Mouse (Mus musculus) urinary bladder, postnatal 4 days (tissue): Measurements from ENCODE around the gene Klhdc8a.
"Not testable (repeated sequence)": the region's sequence is repeated elsewhere in the genome, so short reads cannot be mapped to it uniquely, and the experiment has no call there.

Experiments used
- DNase-seq, 2 experiments: peaks; one replicate each; pipeline ENCODE4 v3.0.0; 2021 to 2022; ENCODE audit warnings: low spot score in 2 of 2

Gene Klhdc8a

DNA sequence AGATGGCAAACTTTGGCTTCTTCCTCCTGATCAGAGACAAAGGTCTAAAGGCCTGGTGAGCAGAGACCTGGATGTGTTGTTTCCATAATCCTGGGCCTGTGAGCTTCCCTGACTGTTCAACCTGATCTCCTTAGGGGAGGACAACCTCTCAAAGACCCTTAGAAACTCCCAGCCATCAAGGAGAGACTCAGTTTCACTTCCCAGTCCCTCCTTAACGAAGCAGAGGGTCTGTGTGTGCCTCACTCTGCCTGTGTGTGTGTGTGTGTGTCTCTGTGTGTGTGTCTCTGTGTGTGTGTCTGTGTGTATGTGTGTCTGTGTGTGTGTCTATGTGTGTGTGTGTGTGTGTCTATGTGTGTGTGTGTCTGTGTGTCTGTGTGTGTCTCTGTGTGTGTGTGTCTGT lies 45.2 kb downstream of the Klhdc8a start:
- DNase-seq: no peak

DNA sequence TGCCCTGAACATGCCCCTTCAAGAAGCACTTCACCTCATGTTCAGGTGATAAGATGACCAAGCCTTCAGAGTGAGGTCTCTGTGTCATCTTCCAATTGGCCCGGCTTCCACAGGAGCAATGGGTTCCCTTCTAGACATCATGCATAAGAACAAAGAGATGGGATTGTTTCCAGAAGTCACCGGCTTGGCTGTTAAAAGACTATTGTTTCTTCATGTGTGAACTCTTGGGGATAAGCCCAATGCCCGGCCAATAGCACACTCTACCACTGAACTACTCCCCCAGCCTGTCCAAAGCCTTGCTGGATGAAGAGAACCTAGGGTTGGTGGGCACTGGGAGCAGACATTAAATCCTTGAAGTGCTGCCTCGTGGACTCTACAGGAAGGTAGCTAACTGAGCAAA lies 47.1 kb downstream of the Klhdc8a start:
- DNase-seq: no peak

DNA sequence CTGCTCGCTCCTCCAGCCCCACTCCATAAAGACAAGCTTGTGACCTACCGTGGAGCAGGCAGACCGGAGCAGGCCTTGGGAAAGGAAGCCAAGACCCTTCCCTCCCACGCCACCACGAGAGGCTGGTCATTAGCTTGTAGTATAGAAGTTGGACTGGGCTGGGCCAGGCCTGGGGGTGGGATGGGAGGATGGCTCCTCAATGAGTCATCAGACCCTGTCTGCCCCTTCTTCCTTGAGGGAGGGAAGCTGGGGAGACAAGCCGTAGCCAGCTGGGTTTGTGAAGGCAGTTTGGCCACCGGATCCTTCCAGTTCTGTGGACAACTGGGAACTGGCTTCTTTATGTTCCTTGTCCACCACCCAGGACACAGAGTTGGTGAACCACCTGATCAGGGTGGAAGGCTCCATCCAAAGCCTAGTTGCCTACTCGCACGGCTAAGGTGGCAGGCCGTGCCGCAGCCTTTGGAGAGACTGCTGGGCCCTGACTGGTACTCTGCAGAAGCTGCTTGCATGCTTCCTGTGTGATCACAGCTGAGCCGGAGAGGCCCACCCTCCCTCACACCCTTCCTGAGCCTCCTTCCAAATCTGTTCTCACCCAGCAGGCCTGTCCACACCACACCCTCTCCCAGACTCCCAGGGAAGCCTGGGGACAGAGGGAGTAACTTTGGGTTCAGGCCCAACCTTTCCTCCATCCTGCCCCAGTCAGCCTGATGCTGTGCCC lies 47.9 kb downstream of the Klhdc8a start:
- DNase-seq: peak; percentile 75

DNA sequence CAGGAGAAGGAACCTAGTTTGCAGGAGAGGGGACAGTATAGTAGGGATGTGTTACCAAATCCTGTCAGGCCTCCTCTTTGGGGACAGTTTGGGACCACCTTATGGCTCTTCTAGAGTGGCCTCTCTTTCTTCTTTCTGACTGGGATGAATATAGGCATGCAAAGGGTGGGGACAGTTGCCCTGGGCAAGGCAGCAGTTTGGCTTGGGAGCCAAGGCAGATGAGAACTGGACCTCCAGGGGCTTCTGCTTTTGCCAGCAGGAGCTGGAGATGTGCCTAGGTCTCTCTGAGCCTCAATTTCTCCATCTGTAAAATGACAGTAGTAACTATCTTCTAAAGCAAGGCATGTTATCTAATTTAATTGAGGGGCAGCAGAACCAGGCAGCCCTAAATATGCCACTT lies 48.5 kb downstream of the Klhdc8a start:
- DNase-seq: no peak

DNA sequence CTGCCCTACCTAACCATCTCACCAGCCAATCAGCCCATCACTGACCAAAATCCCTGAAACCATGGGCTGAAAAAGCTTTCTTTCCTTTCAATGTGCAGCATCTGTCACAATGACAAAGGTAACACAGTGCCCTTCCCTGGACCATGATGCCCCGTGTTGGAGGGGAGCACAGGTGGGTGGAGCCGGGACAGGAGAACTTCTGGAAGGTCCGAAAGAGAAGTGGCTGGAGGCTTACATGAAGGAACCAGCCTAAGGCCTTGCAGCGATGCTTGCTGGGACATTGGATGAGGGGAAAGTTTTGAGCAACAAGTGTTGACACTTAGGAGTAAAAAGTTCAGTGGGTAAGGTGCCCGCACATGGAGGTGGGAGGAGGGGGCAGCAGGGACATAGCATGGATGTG lies 50.0 kb downstream of the Klhdc8a start:
- no peak for DNase-seq

DNA sequence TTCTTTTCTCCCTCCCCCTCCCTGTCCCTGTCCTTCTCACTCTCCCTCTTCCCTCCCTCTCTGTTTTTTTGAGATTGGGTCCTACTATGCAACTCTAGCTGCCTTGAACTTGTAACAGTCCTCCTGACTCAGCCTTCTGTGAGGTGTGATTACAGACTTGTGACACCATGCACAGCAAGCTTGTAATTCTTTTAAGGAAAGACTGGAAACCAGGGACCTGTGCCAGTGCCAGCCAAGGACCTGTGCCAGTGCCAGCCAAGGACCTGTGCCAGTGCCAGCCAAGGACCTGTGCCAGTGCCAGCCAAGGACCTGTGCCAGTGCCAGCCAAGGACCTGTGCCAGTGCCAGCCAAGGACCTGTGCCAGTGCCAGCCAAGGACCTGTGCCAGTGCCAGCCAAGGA lies 50.6 kb downstream of the Klhdc8a start:
- not testable (repeated sequence) for DNase-seq

DNA sequence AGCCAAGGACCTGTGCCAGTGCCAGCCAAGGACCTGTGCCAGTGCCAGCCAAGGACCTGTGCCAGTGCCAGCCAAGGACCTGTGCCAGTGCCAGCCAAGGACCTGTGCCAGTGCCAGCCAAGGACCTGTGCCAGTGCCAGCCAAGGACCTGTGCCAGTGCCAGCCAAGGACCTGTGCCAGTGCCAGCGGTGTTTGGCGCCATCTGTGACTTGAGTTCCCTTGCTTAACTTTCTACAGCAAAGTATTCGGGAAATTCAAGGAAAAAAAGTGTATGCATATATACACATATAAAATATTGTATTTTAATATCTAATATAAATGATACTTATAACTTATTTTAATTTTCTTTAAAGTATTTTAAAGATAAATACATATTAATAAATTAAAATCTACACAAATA lies 51.2 kb downstream of the Klhdc8a start:
- DNase-seq: not testable (repeated sequence)

DNA sequence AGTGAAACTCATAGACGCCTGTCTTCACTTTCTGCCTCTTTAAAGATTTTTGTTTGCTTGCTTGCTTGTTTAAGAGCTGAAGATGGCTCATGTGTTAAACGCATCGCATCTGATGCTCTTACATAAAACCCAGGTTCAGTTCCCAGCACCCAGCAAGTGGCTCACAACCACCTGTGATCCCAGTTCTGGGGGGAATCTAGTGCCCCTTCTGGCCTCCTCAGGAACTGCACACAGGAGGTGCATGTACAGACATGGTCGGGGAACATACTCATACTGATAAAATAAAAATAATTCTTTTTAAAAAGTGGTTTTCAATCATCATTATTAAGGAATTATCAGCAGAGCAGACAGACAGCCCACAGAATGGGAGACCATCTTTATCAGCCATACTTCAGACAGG lies 52.6 kb downstream of the Klhdc8a start:
- DNase-seq: no peak

DNA sequence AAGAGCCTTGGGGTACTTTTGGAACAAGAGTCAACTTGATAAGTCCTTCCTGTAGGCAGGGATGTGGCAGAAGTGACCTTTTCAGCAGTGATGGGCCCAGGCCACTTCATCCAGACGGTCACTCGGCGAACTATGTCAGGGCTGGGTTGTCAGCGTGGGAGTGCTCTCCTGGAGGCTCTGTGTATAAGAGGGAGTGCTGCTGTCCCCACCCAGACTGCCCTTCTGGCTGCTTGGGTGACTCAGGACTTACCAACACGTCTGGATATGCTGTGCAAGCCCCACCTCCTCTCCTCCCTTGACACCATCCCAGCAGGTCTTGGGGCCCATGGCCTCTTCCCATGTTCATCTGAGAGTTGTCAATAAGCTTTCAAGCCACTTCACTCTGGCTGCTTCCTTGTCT lies 55.0 kb downstream of the Klhdc8a start:
- no peak for DNase-seq

DNA sequence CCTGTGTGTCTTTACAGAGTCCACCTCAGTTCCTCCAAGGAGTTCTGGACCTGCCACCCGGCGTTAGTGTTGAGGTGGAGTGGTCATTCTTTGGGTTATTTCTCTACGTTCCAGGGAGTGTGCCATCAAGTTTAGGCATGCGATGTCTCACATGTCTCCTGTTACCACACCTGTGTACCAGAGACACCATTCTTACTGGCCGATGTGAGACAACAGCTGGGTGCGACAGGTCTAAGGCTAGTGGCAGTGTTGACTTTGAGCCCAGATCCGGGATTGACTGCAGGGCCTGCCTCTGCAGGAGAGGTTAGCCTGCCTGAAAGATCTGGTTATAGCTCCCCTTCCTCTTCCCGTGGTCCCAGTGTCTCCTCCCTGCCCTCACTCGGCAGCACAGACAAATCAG lies 55.8 kb downstream of the Klhdc8a start:
- no peak for DNase-seq

DNA sequence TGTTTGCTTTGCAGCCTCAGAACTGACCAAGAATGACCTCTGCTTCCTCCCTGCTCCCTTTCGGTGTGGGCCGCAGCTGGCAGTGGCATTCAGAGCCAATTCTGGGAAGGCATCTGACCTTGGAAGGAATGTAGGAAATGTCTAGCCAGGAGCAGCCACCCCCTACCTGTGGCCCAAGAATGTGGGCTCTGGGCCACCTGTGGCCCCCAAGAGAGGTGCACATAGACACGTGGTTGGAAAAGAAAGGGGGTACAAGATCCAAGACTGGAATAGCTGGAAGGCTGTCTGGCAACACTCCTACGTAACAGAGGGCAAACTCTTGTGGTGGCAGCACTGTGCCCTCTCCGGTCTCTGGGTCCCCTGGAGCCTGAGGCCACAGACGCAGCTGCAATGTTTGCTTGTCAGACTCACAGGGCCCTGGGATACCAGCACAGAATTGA lies 56.8 kb downstream of the Klhdc8a start:
- no peak for DNase-seq

DNA sequence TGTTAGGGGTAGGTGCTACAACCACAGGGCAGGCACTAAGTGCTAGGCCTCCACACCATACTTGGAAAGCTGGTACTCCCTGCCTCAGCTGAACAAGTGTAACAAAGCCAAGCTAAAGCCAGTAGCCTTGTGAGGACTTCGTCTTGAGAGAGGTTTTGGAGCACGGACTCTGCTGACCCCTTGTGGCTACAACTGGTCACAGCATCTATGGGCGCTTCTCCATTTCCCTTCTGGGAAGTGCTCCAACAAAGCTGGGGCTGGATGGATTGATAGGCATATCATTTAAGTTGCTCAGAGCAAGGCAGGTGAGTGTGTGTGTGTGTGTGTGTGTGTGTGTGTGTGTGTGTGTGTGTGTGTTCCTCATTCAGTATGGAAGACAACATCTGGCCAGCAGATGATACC lies 57.4 kb downstream of the Klhdc8a start:
- peak; percentile 79 to 85 for DNase-seq

DNA sequence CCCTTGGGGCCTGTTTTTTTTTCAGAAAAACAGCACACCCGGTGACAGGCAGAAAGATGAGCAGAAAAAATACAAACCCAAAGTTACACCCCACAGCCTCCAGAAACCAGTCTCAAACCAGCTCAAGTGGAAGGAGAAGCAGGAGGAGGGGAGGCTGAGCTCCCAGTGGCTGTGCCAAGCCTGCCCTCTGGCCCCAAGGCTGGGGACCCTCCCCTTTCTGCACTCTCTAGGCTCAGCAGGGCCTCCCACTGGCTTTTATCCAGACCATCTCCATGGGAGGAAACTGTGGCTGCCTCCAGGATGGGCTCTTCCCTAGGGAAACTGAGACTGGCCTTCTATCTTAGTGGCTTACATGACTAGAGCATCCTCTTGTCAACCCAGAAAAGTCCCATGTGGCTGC lies 58.4 kb downstream of the Klhdc8a start:
- no peak for DNase-seq
